Mouse (Mus musculus) megakaryocyte-erythroid progenitor cell, adult 5-6 weeks (primary cell): Measurements from ENCODE around the gene Ska3. TPM values are rescaled to one million over a fixed set of nuclear protein-coding genes. Genes with fewer than 3 reads are reported as not detected.
A peak's percentile ranks its signal among the peaks of the same experiment; 100 is the strongest.
"Not testable (repeated sequence)": the region's sequence is repeated elsewhere in the genome, so short reads cannot be mapped to it uniquely, and the experiment has no call there.

Source experiments
- ATAC-seq: replicated peaks from 2 replicates; pipeline ENCODE4 v1.8.0; 2016; ENCODE audit warnings: mild to moderate bottlenecking, inconsistent platforms; ENCODE audit not compliant: severe bottlenecking, poor library complexity, low FRiP score, low TSS enrichment
- total RNA-seq, 2 experiments: library from RNA; stranded (forward) in 1 of 2; stranded (reverse) in 1 of 2; fragments of 200-1000, 215-1000 nt in 1 of 2; fragments of >200 nt in 1 of 2; fragmentation: Nextera tagmentation in 1 of 2; gene quantifications; 2 replicates each; pipeline ENCODE4 v1.2.3; 2014 to 2017

Gene Ska3
- total RNA-seq (2014; fragmentation: Nextera tagmentation): 20.4 and 27.5 TPM in 2 replicates
- total RNA-seq (2017): 23.6 and 26.2 TPM in 2 replicates

DNA sequence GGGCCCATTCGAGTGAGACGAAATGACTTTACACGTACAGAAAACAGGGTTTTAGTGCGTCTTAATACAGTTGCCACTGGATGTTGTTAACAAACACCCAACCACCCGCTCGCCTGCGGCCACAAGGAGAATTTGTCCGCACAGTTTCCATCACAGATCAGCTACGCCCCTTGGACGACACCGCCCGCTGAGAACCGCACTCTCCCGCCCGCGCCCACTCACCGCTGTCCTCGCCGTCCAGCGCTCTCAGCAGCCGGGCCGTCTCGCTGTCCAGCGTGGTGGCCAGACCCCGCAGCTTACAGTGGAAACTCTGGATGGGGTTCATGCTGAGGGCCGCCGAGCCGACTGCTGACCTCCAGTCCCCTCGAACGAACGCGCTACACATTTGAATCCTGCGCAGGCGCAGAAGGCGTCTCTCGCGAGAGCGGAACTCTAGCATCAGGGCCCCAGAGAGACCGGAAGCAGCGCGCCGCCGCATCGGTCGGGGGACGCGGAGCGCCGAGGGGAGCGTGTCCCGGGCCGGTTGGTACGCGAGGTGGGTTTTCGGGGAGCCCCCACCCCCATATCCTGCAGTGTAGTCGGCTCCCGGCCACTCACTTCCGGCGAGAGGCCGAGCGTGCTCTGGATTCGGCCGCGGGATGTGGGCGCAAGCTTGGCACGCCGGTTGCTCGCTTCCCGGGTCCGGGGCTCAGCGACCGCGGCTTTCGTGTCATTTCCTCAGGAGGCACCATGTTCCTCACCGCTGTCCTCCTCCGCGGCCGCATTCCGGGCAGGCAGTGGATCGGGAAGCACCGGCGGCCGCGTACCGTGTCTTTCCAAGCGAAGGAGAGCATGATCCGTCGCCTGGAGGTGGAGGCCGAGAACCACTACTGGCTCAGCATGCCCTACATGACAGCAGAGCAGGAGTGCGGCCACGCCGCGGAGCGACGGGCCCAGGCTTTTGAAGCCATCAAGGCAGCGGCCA, at the start of gene Ska3, which contains the start of gene Mrpl57:
TSS of gene Ska3 (minus strand) at position 398 of the 964 bp plus-strand sequence.
TSS of gene Mrpl57 (plus strand) at position 447 of the 964 bp plus-strand sequence.
- ATAC-seq: peak; percentile 90

DNA sequence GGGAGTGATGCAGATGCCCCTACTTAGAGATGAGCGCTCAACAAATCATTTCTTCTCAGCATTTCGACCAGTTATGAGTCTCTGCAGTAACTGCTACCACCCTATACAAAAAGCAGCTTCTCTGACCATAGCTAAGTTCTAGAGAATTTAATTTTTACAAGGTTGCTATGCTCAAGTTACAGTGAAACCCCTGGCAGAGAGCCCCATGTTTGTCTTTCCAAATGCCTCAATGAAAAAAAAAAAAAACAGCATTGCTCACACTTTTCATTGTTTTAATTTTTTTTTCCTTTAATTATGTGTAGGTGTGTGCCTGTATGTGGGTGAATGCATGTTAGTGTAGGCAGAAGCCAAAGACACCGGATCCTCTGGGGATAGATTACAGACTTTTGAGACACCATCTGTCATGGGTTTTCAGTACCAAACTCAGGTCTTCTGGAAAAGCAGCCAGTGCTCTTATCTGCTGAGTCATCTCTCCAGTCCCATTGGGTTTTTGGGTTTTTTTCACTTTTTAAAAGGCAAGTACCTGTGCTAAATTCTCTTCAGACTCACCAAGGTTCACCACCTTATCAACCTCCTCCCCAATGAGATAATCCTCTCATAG, 40.8 kb upstream of the Ska3 start:
- ATAC-seq: no peak

DNA sequence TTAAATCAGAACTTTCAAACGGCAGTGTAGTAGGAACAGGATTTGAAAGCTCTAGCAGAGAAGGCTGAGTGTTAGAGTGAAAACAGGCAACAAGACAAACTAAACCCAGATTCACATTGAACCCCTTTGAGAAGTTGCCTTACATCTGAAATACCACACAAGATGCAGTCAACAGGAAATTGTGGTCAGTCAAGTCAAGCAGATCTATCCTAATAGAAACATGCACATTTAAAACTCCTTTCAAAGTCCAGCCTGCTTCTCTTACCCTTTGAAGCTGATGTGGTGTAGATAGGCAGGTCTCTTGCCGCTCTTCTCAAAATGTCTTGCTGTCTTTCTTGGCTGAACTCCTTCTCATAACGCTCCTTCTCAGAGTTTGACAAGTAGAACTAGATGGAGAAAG, 39.3 kb upstream of the Ska3 start:
- ATAC-seq: no peak

DNA sequence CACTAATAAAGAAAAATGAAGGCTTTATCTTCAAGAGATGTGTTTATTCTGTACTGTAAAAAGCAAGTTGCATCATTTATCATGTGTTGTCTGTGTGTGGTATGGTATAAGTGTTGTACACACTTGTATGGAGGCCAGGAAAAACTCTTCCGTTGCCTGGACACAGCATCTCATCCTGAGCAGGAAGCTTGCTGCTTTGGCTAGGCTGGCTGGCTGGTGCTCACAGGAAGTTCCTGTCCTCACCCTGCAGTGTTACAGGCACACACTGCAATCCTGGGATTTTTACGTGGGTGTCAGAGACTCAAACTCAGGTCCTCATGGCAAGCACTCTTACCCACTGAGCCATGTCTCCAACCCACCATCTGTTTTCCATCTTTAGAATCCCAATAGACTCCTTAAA, 37.1 kb upstream of the Ska3 start:
- ATAC-seq: no peak

DNA sequence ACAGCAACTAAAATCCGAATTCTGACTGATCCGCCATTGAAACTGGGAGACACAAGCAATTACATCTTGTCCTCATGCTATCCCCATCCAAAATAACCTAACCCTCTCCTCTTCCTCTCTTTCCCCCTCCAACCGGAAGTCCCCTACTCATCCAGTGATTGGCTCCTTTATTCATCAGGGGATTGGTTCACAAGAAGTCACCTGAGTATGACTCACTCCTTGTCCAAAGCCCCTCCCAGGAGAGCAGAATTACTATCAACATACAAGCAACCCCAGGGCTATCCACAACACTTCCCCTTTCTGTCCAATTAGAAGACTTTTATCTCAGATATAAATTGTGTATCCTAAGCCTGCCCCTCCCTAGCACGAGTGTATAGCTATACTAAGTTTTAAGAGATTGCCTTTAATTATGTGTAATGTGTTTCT, 36.0 kb upstream of the Ska3 start:
- peak; percentile 74 for ATAC-seq

DNA sequence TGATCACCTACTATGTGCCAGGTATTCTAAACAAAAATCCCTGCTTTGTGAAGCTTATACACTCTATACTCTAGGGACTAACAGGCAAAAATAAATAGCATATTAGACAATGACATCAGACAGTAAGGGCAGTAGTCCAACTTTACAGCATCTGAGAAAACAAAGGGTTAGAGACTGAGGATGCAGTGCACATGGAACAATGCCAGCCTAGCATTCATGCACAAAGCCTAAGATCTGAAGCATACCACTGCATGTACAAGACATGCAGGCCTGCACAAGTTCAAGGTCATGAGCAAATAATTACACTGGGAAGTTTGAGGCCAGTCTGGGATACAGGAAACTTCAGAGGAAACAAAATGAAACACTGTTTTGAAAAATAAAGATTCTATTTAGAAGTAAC, 33.5 kb upstream of the Ska3 start:
- no peak for ATAC-seq

DNA sequence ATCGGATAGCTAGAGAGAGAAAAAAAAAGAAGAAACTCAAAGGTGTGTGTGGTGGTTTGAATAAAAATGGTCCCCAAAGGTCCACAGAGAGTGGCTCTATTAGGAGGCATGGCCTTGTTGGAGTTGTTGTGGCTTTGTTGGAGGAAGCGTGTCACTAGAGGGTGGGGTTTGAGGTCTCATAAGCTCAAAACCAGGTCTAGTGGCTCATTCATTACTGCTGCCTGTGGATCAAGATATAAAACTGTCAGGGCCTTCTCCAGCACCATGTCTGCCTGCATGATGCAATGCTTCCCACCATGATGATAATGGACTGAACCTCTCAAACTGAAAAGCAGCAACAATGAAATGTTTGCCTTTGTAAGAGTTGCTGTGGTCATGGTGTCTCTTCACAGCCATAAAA, 32.6 kb upstream of the Ska3 start:
- 0 out of 2 replicates have a peak, but pooled peaks have one; percentile 36 for ATAC-seq

DNA sequence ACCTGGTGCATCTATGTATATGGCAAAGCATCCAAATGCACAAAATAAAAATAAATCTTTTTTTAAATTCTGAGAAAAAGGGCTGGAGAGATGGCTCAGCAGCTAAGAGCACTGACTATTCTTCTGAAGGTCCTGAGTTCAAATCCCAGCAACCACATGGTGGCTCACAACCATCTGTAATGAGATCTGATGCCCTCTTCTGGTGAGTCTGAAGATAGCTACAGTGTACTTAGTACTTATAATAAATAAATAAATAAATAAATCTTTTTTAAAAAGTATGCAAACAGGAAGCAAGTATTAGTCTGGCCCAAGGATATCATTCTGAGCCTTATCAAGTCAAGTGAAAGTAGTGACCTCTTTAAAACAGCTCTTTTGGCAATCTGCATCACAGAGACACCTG, 30.1 kb upstream of the Ska3 start:
- not testable (repeated sequence) for ATAC-seq

DNA sequence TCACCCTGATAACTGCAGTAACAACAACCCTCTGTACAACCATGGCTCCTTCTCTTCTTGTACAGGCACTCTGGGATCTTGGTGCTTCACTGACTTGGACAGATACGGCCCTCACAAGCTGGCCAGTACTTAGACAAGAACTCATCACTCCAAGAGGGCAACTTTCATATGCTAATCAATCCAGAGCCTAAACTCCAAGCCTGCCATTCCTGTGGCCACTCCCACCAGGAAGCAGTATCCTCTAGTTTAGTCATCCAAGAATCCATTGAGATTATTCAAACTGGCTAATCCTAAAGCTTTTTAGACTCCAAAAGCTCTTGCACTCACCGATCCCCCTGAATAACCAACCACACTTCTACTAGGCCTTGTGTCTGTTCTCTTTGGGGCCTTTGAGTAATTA, 27.0 kb upstream of the Ska3 start:
- ATAC-seq: no peak

DNA sequence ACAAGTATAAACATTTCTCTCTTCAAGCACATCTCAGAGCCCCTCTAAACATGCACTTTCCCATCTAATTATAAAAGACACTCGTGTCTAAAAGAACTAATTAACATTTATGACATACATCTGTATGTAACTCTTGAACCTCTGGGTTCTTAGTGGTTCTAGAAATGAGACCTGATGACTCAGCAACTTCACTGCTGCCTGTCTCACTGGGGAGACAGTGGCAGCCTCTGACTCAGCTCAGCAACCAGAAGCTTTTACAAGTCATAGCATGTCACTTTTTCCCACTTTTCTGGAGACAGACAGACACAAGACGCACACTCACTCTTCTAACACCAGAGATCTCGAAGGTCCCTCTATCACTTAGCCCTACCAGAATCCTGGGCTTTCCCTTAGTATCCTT, 24.3 kb upstream of the Ska3 start:
- no peak for ATAC-seq

DNA sequence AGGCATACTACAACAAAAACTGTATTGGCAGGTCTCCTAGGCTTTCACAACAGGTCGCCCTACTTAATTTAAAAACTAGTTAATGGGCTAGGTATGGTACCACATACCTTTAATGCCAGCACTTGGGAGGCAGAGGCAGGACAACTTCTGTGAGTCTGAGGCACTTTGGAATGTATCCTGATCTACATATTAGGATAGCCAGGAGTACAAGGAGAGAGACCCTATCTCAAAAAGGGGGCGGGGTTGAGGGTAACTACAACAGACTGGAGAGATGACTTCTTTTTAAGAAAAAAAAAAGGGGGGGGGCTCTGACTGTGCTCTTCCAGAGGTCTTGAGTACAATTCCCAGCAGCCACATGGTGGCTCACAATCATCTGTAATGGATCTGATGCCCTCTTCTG, 22.7 kb upstream of the Ska3 start:
- ATAC-seq: no peak

DNA sequence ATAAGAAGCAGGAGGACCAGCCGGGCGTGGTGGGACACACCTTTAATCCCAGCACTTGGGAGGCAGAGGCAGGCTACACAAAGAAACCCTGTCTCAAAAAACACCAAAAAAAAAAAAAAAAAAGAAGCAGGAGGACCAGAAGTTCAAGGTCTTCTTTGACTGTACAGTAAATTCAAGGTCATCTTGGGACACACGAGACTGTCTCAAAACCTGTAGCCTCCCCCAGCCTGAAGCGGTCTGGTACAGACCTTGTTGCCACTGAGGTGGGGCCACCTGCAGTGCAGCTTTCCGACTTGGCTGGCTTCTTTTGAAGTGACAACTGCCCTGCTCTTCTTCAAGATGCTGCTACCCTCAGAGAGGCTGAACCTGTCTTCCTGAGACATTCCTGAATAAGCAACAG, 22.1 kb upstream of the Ska3 start:
- ATAC-seq: not testable (repeated sequence)

DNA sequence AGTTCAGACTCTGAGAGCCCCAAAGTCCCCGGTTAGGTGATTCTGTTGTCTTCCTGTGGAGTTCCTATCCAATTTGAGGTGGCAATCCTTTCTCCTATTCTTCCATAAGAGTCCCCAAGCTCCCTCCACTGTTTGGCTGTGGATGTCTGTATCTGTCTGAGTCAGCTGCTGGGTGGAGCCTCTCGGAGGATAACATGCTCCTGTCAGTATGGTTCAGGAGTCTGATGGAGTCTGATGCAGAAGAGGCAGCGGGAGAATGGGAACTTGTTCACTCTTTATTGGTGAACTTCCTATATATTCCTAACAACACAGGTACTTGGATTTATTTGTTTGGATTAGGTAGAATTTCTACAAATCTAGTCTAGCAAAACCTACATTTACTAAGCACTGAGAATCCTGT, 18.6 kb upstream of the Ska3 start:
- ATAC-seq: no peak

DNA sequence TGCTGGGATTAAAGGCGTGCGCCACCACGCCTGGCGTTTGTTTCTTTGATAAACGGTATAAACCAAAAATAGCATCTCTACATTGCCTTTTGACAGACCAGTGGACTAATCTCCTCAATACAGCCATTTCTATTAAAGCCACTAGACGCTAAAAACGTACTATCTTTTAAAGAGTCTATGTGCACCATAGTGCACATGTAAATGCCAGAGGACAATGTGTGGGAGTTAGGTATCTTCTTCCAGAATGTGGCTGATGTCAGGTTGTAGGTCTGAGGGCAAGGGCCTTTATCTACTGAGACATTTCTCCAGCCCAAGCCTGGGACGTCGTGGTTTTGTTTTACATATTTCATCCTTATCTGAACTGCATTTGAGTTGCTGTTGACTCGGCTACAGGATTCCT, 9.2 kb upstream of the Ska3 start:
- peak; percentile 98 for ATAC-seq

DNA sequence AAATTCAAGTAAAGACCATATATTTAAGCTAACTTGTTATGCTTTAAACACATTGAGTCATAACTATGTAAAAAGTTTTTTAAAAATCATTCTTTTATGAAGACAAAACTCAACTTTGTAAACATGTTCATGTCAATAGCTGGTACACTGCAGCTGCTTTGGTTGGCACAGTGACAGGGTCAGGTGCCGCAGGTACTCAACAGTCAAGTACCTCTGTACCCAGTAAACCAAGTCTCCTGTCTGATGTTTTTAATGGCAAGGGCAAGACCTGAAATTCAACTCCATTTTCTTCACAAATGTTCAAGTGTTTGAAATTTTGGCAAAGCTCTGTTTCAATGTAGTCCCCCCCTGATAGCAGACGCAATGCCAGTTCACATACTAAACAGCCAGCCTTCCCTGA, 7.5 kb upstream of the Ska3 start:
- ATAC-seq: no peak

DNA sequence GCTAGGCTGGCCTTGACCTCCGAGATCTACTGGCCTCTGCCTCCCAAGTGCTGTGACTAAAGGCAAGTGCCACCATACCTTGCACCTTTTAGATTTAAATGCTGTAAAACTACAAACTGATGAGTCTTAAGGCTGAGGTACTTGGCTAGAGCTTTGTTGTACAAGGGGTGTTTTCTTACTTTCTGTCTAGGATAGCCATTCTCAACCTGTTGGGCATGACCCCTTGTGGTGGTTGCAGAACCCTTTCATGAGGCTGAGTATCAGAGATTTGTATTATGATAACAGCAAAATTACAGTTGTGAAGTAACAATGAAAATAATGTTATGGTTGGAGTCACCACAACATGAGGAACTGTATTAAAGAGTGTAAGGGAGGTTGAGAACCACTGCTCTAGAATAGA, 1.3 kb upstream of the Ska3 start:
- ATAC-seq: no peak

DNA sequence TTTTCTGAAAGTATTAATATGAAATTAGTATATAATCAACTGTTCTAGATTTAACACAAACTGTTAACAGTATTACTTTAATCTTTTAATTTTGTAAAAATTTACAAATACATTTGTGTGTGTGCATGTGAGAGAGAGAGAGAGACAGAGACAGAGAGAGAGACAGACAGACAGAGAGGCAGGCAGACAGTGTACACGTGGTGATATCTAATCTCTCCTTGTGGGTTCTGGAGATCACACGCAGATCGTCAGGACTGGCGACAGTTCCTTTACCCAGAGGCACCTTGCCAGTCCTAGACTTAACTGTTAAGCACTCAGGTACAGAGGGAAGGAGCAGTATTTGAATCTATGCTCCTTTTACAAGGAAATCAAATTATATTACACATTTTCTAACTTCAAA, 5.1 kb downstream of the Ska3 start:
- ATAC-seq: no peak

DNA sequence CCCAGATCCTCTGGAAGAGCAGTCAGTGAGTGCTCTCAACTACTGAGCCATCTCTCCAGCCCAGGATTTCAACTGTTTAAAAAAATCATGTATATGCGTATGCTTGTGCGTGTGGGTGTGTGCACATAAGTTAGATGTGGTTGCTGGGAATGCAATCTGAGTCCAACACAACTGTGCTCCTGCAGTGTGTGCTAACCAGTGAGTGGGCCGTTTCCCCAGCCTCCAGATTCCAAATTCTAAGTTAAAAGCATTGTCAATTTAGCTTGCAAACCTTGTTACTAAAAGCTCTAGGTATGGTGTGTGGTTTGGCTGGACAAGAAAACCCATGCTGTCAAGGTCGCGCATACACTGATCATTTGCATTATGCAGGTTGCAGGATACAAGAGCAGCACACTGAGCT, 14.1 kb downstream of the Ska3 start:
- ATAC-seq: no peak

DNA sequence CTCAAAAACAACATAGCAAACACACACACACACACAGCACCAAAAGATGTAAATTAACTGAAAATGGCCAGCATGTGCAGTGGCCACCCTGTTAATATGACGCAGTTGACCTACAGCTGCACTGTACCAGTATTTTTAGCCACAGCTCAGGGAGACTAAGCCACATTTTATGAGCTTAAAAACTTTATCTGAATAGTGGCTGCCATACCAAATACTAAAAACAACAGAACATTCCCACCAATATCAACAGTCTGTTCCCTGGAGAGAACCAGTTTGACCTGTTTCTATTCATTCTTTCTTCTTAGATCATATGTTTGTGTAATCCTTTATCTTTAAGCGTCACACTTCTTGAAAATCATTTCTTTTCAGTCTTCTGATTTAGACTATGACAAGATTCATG, 15.1 kb downstream of the Ska3 start:
- no peak for ATAC-seq

DNA sequence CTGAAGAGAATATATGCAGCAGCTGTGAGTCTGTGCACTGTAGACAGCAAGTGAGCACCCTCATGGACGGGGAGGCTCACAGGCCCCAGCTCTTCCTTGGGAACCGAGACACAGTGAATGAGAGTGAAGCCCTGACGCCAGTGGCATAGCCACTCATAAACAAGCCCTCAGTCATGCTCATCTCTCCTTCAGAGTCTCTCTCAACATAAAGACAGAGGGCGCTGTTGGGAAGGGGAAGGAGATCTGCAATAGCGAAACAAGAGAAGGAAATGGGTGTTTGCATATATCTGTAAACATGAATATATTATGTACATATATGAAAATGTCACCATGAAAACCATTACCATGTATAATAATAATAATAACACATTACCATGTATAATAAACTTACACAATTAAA, 17.4 kb downstream of the Ska3 start:
- peak; percentile 85 for ATAC-seq

DNA sequence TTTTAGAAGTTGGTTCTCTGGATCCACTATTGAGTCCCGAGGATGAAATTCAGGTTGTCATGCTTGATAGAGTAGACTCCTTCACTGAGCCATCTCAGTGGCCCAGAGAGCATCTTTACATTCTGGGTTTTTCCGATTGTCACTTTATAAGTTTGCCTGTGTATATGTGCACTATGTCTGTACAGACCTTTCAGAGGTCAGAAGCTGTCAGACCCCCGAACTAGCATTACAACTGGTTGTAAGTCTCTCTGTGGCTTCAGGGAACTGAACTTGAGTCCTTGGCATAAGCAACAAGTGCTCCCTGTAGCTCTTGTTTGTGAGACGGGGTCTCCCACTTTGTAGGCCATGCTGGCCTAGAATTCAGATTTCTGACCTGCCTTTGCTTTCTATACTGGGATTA, 22.3 kb downstream of the Ska3 start:
- ATAC-seq: no peak
